Mouse (Mus musculus): ENCODE results near the gene Spns3. TPM values are rescaled to one million over a fixed set of nuclear protein-coding genes. Genes with fewer than 3 reads are reported as not detected.

Gene Spns3
- polyA plus RNA-seq, 1 experiment: 2.5 TPM

GRCm38 (mm10) chr11:72489881-72490301 lies 60.4 kb downstream of the Spns3 start, which contains the start of gene Spns2:
Spns2 (minus strand) TSS chr11:72489904.
- under 1% methylated on average over 42 of the region's 42 CpGs for WGBS
- no peak for DNase-seq (ENCODE audit: low read depth, low spot score)

DNA sequence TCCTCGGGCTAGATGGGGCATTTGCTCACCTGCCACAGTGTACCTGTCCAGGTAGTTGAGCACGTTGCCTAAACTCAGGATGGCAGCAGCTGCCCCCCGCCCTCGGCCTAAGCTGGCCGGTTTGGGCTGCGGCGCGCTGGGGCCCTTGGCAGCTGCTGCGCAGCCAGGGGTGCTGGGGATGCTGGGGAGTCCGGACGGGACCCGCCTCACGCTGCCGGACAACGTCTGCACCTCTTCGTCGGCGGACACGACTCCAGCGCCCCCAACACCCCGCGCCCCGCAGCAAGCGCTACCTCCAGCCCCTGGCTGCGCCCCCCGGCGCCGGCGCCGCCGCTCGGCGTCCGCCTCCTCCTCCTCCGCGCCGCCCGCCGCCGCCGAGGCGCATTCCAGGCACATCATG lies 60.9 kb downstream of the Spns3 start:
- 1% methylated on average over 37 of the region's 42 CpGs for WGBS
- no peak for DNase-seq (ENCODE audit: low read depth, low spot score)

DNA sequence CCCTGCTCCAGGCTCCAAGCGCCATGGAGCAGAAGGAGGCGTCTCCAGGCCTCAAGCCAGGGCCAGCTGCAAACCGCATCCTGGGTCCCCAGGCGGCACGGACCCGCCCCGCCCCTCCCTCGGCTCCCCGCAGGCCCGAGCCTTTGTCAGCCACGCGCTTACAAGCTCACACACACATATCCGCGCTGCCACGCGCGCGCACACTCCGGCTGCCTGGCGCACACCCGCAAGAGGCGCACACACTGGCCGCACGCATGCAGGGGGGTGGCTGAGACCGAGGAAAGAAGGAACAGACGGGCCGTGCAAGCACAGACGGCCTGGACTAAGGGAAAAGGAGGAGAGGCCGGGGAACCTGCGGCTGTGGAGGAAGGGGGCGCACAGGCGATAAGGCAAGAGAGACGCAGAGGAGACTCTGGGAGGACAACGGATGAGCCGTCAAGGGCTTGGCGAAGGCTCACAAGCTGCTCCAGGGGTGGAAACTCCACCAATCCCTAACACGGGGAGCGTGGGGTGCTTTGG lies 61.5 kb downstream of the Spns3 start:
- WGBS: 1% methylated on average over 38 of the region's 38 CpGs
- no peak for DNase-seq (ENCODE audit: low read depth, low spot score)

DNA sequence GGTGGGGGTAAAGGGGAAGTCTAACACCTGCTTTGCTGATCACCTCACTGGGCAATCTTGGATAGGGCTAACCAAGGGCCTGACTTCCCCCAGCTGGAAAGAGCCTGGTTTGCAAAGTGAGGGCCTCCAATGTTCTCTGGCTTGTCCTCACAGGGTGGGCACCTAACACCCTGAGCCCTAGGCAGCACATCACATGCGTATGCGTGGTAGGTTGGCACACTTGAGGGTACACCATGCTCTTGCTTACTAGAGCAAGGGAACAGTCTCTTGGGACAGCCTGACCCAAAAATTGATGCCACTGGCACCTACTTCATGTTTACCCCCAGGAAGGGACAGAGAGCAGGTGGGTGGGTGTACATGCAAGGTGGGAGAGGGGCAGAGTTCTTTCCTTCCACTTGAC lies 62.6 kb downstream of the Spns3 start:
- 90% methylated on average over 2 of the region's 2 CpGs for WGBS
- DNase-seq (ENCODE audit: low read depth, low spot score): no peak

GRCm38 (mm10) chr11:72487171-72487570 lies 63.1 kb downstream of the Spns3 start:
- 60% methylated on average over 5 of the region's 5 CpGs for WGBS
- no peak for DNase-seq (ENCODE audit: low read depth, low spot score)

- DNase-seq (ENCODE audit: low read depth, low spot score): no peak
- 76% methylated on average over 11 of the region's 11 CpGs for WGBS
These were observed 64.3 kb downstream of the Spns3 start for GRCm38 (mm10) chr11:72485960-72486359.

GRCm38 (mm10) chr11:72485157-72485556 lies 65.1 kb downstream of the Spns3 start:
- WGBS: 75% methylated on average over 5 of the region's 5 CpGs
- DNase-seq (ENCODE audit: low read depth, low spot score): no peak

DNA sequence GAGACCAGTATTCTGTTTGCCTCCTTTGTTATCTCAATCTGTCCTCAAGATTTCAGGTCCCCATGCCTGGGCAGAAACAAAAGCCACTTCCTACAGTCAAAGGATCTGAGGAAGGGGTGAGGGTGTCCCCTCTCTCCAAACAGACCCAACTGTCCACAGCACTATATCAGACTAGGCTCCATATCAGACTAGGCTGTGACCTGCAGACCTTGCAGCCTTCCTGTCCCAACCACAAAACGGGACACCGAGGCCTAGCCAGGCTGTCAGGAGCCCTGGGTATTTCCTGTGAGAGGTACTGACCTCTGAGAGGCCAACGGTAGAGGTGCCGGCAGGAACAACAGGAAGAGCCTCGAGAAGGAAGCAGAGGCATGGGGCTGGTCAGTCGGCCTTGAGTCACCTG lies 65.8 kb downstream of the Spns3 start:
- 35% methylated on average over 6 of the region's 6 CpGs for WGBS
- no peak for DNase-seq (ENCODE audit: low read depth, low spot score)

GRCm38 (mm10) chr11:72481952-72482351 lies 68.4 kb downstream of the Spns3 start:
- no peak for DNase-seq (ENCODE audit: low read depth, low spot score)
- WGBS: 78% methylated on average over 4 of the region's 4 CpGs

DNA sequence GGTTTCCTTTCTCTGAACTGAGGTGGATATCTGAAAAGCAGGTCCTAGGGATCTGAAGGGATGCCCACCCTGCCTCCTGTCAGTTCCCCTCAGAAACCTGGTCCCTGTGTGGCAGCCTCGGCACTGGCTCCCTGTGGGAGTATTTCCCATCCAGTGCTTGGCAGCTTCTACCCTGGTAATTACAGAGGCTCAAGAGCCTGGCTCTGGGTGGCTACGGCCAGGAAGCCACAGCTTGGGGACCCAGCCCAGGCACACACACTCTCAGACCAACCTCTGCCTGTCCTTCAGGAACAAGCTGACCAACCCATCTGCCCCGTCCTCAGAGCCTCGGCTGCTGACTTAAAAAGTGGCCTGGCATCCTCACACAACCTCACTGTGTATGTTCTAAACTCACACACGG lies 69.0 kb downstream of the Spns3 start:
- WGBS: 66% methylated on average over 5 of the region's 5 CpGs
- no peak for DNase-seq (ENCODE audit: low read depth, low spot score)

DNA sequence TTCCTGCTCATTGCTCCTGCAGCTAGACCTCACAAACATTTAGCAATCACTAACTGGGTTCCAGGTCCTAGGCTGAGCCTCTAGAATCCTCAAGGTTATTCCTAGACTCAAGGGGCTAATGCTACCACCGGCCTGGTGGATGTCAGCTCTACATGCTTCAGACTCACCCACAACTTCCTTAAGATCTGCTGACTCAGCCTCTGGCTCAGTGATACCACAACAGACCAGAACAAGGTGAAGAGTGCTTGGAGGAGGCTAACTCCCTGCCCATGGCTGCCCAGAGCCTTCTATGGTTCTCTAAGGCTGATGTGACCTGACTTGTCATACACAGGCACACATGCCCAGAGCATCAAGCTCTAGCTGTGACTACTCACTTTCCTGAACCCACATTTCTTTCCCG lies 70.8 kb downstream of the Spns3 start:
- DNase-seq (ENCODE audit: low read depth, low spot score): no peak
- 70% methylated on average over 2 of the region's 2 CpGs for WGBS

GRCm38 (mm10) chr11:72478228-72478627 lies 72.1 kb downstream of the Spns3 start:
- 68% methylated on average over 6 of the region's 6 CpGs for WGBS

DNA sequence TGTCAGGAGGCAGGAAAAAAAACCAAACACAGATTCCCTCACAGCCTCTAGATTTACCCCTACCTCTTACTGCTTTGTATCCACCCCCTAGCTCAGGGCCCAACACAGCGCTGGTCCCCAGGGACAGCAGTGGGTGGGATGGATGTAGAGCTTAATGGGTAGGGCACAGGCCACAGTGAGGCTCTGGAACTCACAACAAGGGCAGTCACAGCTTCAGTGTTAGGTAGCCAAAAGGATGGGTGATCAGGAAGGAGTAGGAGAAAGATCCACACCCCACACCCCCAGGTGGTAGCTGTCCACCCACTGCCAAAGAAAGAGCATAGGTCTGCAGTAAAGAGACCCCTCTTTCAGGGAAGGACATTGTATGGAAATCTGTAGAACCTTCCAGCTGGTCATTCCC lies 72.7 kb downstream of the Spns3 start:
- 88% methylated on average over 1 of the region's 1 CpGs for WGBS
- no peak for DNase-seq (ENCODE audit: low read depth, low spot score)

More at GRCm38 (mm10) chr11:72478228-72478627, 72.1 kb downstream of the Spns3 start:
- DNase-seq (ENCODE audit: low read depth, low spot score): no peak

GRCm38 (mm10) chr11:72477182-72477581 lies 73.1 kb downstream of the Spns3 start:
- no peak for DNase-seq (ENCODE audit: low read depth, low spot score)
- WGBS: 34% methylated on average over 5 of the region's 5 CpGs

DNA sequence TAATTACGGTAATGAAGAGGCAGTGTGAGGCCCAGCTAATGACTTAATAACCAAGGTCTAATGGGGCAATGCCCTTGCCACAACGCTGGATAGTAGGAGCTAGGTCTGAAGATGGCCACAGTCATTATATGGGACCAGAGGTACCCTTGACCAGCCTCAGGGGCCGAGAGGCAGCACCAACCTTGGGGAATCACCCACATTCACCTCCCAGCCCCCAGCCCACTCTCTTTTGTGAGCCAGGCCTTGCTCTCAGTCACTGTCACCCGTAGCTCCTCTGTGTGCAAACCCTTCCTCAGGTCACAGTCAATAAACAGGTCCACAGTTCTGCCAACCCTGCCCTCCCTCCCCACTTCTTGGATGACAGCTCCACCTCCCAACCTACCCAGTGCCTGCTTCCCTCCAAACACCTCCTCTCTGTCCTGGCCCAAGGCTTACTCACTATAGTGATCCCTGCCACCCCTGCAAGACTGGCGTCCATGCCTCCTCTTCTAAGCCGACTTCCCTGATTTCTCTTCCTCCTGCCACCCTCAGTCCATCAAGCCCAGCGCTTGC lies 74.2 kb downstream of the Spns3 start:
- no peak for DNase-seq (ENCODE audit: low read depth, low spot score)
- WGBS: 79% methylated on average over 7 of the region's 7 CpGs

DNA sequence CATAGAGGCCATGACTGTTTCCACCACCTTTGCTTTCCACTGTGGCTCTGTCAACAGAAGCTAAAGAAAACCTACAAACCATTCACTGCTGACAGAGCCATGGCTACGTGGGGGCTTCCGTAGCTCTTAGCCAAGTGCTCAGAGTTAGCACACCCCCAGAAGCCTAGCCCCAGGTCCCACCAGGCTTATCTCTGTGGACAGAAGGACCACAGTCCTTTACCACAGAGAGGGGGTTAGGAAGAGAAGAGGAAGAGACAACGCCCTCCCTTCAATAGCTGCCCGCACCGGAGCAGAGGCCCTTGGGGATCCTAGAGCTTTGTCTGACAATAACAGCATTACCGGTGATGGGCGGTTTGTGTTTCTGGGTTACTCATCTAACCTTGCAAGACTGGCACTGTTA lies 74.9 kb downstream of the Spns3 start:
- 81% methylated on average over 7 of the region's 7 CpGs for WGBS

DNA sequence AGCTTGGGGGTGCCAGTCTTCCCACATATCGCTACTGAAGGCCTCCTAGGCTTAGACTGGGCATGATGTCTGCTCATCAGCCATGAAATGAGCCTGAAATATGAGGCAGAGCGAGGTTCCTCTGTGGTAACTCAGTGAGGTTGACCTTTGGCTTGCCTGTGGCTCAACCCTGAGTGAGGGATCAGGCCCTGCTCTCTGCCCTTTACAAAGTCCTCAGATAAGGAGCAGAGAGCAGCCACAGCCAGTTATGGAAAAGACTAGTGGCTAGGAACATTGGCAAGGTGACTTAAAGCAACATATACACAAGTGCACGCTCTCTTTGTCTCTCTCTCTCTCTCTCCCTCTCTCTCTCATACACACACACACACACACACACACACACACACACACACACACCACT lies 75.4 kb downstream of the Spns3 start:
- WGBS: 73% methylated on average over 3 of the region's 3 CpGs
- no peak for DNase-seq (ENCODE audit: low read depth, low spot score)

More for the DNA sequence above, 74.9 kb downstream of the Spns3 start:
- DNase-seq (ENCODE audit: low read depth, low spot score): no peak

DNA sequence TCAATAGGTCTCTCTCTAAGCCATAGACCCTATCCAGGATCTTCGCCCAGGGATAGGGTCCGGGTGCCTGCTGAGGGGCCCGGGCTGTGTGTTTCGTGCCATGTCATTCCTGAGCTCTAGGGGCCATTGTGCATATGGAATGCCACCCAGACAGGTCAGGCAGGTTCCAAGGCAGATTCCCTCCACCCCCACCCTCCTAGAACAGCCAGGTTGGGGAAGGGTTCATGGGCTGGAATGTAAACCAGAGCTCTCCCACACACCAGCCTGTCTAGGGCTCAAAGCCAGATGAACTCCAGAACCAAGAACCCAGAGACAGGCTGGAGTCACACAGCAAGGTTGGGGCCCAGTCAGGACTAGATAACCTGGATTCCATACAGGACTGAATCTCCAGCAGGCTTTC lies 76.8 kb downstream of the Spns3 start:
- no peak for DNase-seq (ENCODE audit: low read depth, low spot score)
- 52% methylated on average over 4 of the region's 4 CpGs for WGBS

DNA sequence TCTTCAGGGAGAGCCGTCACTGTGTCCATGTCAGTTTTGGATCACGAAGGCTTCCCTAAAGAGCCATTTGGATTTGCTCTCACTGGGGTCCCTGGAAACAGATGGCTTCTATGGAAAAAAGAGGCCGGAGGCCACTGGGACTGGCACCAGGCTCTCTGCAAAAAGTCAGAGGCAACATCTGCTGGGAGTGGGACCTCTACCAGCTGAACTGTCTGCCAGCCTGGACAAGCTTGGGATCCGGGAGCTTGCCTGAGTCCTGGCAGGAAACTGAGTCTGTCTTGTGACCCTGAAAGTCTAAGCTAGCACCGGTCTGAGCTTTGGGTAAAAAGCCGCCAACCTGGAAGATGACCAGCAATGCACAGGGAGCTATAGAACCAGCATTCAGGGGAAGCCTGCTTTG lies 78.9 kb downstream of the Spns3 start:
- DNase-seq (ENCODE audit: low read depth, low spot score): no peak
- WGBS: 86% methylated on average over 6 of the region's 6 CpGs

GRCm38 (mm10) chr11:72470004-72470403 lies 80.3 kb downstream of the Spns3 start:
- DNase-seq (ENCODE audit: low read depth, low spot score): no peak
- 65% methylated on average over 4 of the region's 4 CpGs for WGBS

DNA sequence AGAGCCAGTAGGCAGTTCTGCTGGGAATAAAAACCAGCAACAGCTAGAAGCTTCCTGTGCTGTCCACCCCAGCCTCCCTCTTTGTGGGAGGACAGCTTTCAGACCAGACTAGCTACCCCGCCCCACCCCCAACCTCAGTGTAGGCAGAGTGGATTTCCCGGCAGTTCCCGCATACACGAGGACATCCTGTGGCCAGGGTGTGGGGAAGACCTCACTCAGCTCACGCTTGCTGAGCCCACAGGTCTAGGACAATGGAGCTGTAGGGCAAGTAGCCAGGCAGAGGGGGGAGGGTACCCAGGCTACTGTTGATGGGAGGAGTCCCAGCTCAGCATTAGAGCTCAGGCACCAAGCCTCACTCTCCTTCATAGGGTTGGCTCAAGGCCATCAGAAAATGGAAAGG lies 81.1 kb downstream of the Spns3 start:
- 17% methylated on average over 5 of the region's 5 CpGs for WGBS
- no peak for DNase-seq (ENCODE audit: low read depth, low spot score)

GRCm38 (mm10) chr11:72468525-72468924 lies 81.8 kb downstream of the Spns3 start:
- no peak for DNase-seq (ENCODE audit: low read depth, low spot score)
- WGBS: 60% methylated on average over 5 of the region's 5 CpGs

Measured in large intestine, adult 2 months (tissue).